Mouse (Mus musculus) heart, embryonic 13.5 days (tissue): ENCODE measurements around the gene Slc6a9. TPM values are rescaled to one million over a fixed set of nuclear protein-coding genes. Genes with fewer than 3 reads are reported as not detected.
A peak's percentile ranks its signal among the peaks of the same experiment; 100 is the strongest.

Source experiments
- ATAC-seq: fragments of 200-750 bp; cut with Nextera tagmentation; 2 replicates; pipeline ENCODE4 v1.8.0; 2017; ENCODE audit warnings: moderate TSS enrichment; ENCODE audit not compliant: insufficient number of reproducible peaks, low FRiP score, low TSS enrichment; ENCODE audit errors: extremely low read depth
- H3K27ac ChIP-seq: fragments of 300-500 bp; sonication (generic); replicated peaks from 2 replicates; pipeline ENCODE4 v1.5.1; 2015; ENCODE audit warnings: moderate library complexity, mild to moderate bottlenecking, inconsistent platforms
- H3K27me3 ChIP-seq: fragments of 300-500 bp; sonication (generic); replicated peaks from 2 replicates; pipeline ENCODE4 v1.6.1; 2015; ENCODE audit warnings: mild to moderate bottlenecking, inconsistent platforms
- H3K36me3 ChIP-seq: fragments of 300-500 bp; sonication (generic); 2 replicates; pipeline ENCODE4 v1.6.1; 2015; ENCODE audit warnings: mild to moderate bottlenecking, inconsistent platforms
- H3K4me1 ChIP-seq: fragments of 300-500 bp; sonication (generic); 2 replicates; pipeline ENCODE4 v1.6.1; 2015; ENCODE audit warnings: inconsistent platforms
- H3K4me2 ChIP-seq: fragments of 300-500 bp; sonication (generic); 2 replicates; pipeline ENCODE4 v1.6.1; 2015; ENCODE audit warnings: inconsistent platforms, mild to moderate bottlenecking, moderate library complexity
- H3K4me3 ChIP-seq: fragments of 300-500 bp; sonication (generic); 2 replicates; pipeline ENCODE4 v1.5.1; 2015; ENCODE audit warnings: moderate library complexity, mild to moderate bottlenecking, inconsistent platforms
- H3K9ac ChIP-seq: fragments of 300-500 bp; sonication (generic); 2 replicates; pipeline ENCODE4 v1.6.1; 2015; ENCODE audit warnings: inconsistent platforms, mild to moderate bottlenecking, moderate library complexity
- H3K9me3 ChIP-seq: fragments of 300-500 bp; sonication (generic); 2 replicates; pipeline ENCODE4 v1.6.1; 2016; ENCODE audit warnings: inconsistent platforms
- WGBS: fragments of 180-500 bp; shearing (Covaris S2); methylation state at CpG from one replicate; pipeline ENCODE4 v1.1.7; 2015; ENCODE audit warnings: mixed read lengths; 5-methylcytosine and 5-hydroxymethylcytosine counted together
- polyA plus RNA-seq: library from polyadenylated mRNA; unstranded; fragments of >200 nt; fragmentation: Nextera tagmentation; extraction: Ambion mirVana; gene quantifications from 2 replicates; pipeline ENCODE4 v1.2.1, GENCODE M21; 2015

The Slc6a9 gene
- polyA plus RNA-seq, 1 experiment from 2014 or later, result 10.6 TPM

DNA sequence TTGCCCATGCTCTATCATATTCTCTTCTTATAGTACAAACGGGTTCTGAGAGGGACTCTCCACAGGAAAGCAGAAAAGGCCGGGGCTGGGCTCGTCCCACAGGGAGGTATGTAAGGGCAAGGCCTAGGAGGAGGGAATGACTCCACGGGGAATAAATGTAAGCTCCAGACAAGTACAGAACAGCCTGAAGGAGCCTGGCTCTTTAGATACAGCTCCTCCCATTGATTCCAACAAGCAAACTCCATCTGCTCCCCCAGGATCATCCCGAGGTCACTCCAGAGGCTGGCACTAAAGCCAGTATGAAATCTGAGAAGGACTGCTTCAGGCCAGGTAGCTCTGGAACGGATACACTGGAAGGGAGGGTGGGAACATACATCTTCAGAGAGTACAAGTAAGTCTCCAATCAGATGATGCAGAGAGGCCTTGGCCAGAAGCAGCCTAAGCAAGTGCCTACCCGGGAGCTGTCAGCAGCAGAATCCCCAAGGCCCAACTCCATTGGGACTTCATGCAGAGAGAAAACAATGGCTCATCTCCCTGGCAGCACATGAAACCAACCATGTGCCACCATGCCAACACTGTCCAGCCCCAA lies 78.5 kb downstream of the Slc6a9 start:
- peaks cover 78% of the 10 kb centered on the region for H3K4me1 ChIP-seq
- ATAC-seq, result no peak
- peak overlapping the region; percentile 100 for H3K4me2 ChIP-seq
- peak overlapping the region; percentile 93 for H3K4me3 ChIP-seq
- H3K36me3 ChIP-seq, result peaks cover 43% of the 10 kb centered on the region
- 65% methylated on average over 7 of the region's 7 CpGs for WGBS
- H3K27me3 ChIP-seq, result no peaks in the 10 kb centered on the region
- H3K27ac ChIP-seq, result no peak overlapping the region
- H3K9me3 ChIP-seq, result no peaks in the 10 kb centered on the region
- peak overlapping the region; percentile 50; the same call in 1 of the 2 replicates for H3K9ac ChIP-seq

DNA sequence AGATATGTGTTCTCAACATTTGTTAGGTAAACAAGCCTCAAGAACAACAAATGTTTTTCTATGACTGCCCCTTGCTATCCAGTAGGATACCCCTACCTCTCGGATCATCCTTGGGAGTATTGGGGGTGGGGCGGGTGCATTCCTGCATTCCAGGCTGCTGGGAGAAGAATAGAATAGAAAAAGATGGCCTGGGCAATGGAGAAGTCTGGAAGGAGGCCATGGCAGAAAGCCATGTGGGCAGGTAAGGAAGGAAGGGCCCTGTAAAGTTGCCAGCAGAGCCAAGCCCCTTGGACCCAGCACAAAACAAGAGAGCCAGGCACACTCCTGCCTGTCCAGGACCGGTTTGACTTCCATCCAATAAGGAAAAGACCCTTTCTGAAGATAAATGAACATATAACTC lies 79.1 kb downstream of the Slc6a9 start:
- H3K4me2 ChIP-seq, result peak overlapping the region; percentile 100
- H3K9ac ChIP-seq, result peak overlapping the region; percentile 95
- peaks cover 37% of the 10 kb centered on the region for H3K36me3 ChIP-seq
- no peak for ATAC-seq
- H3K27ac ChIP-seq, result no peak overlapping the region
- H3K9me3 ChIP-seq, result no peaks in the 10 kb centered on the region
- peak overlapping the region; percentile 93 for H3K4me3 ChIP-seq
- H3K27me3 ChIP-seq, result no peaks in the 10 kb centered on the region
- 45% methylated on average over 3 of the region's 3 CpGs for WGBS
- peaks cover 79% of the 10 kb centered on the region for H3K4me1 ChIP-seq

- WGBS, result 9% methylated on average over 8 of the region's 8 CpGs
- peak overlapping the region; percentile 100 for H3K4me2 ChIP-seq
- H3K27ac ChIP-seq, result peak overlapping the region; percentile 82; the same call in 1 of the 2 replicates
- peak overlapping the region; percentile 93 for H3K4me3 ChIP-seq
- peak overlapping the region; percentile 95 for H3K9ac ChIP-seq
- peaks cover 32% of the 10 kb centered on the region for H3K36me3 ChIP-seq
- ATAC-seq, result no peak
- no peaks in the 10 kb centered on the region for H3K9me3 ChIP-seq
- no peaks in the 10 kb centered on the region for H3K27me3 ChIP-seq
- H3K4me1 ChIP-seq, result peaks cover 80% of the 10 kb centered on the region
Measured at GRCm38 (mm10) chr4:117914031-117914430, 79.7 kb downstream of the Slc6a9 start.

DNA sequence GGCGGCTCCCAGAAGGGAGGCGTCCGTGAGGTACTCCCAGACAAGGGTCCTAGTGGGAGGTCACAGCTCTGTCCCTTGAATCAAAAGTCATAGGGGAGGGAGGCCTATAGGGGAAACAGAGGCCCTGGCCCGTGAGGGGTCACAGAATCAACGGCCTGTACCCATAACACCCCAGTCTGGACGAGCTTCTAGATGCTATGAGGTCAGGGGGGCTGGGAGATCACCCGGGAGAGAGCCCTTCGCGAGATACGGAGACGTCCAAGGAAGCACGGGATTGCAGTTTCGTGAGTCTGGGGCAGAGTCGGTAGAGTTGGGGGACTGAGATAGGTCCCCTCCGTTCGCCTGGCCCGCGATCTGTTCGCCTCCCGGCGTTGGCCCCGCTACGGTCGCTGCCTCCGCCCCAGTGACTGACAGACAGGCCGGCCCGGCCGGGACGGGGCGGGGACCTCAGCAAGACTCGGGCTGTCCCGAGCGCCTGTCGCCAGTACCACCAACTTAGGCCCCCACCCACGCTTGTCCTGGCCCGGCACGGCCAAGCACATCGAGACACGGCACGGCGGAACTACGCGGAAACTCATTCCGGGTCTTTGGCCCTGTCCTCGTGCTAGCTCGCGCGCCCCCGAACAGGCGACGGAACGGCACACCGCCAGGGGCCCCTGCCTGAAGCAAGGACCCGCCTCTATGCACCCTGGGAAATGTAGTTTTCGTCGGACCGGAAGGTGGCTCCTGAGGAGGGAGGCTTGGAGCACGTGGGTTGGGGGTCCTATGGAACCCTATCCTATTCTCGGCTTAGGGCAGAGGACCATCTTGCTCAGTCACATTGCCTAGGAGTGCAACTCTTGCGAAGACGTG lies 80.5 kb downstream of the Slc6a9 start, which contains the start of gene Ipo13:
Ipo13 (minus strand) TSS at position 409 of the 852 bp plus-strand sequence.
- H3K4me2 ChIP-seq, result peak within 1 kb of the TSS; percentile 100
- peak; percentile 81 for ATAC-seq
- WGBS, result under 1% methylated on average over 61 of the region's 61 CpGs
- H3K36me3 ChIP-seq, result peaks cover 24% of the 10 kb centered on the region
- H3K9me3 ChIP-seq, result no peaks in the 10 kb centered on the region
- peaks cover 77% of the 10 kb centered on the region for H3K4me1 ChIP-seq
- peak within 1 kb of the TSS; percentile 93 for H3K4me3 ChIP-seq
- H3K27me3 ChIP-seq, result no peaks in the 10 kb centered on the region
- peak within 1 kb of the TSS; percentile 82 for H3K27ac ChIP-seq
- peak within 1 kb of the TSS; percentile 95 for H3K9ac ChIP-seq

- H3K4me1 ChIP-seq, result peaks cover 70% of the 10 kb centered on the region
- peak overlapping the region; percentile 95 for H3K9ac ChIP-seq
- H3K27me3 ChIP-seq, result 0 out of 2 replicates have a peak, but pooled peaks cover under 1% of the 10 kb centered on the region
- 5% methylated on average over 19 of the region's 19 CpGs for WGBS
- peak overlapping the region; percentile 93 for H3K4me3 ChIP-seq
- H3K4me2 ChIP-seq, result peak overlapping the region; percentile 100
- peak overlapping the region; percentile 82 for H3K27ac ChIP-seq
- H3K9me3 ChIP-seq, result no peaks in the 10 kb centered on the region
- ATAC-seq, result no peak
- peaks cover 20% of the 10 kb centered on the region for H3K36me3 ChIP-seq
Measured at GRCm38 (mm10) chr4:117915489-117916105, 81.3 kb downstream of the Slc6a9 start.

- H3K4me2 ChIP-seq, result peak overlapping the region; percentile 100
- peak overlapping the region; percentile 93; the same call in 1 of the 2 replicates for H3K4me3 ChIP-seq
- H3K9ac ChIP-seq, result no peak overlapping the region
- peaks cover 66% of the 10 kb centered on the region for H3K4me1 ChIP-seq
- H3K9me3 ChIP-seq, result no peaks in the 10 kb centered on the region
- 64% methylated on average over 5 of the region's 5 CpGs for WGBS
- 0 out of 2 replicates have a peak, but pooled peaks cover 6% of the 10 kb centered on the region for H3K27me3 ChIP-seq
- ATAC-seq, result no peak
- H3K27ac ChIP-seq, result peak overlapping the region; percentile 82
- H3K36me3 ChIP-seq, result peaks cover 12% of the 10 kb centered on the region
Measured at GRCm38 (mm10) chr4:117916386-117916785, 82.1 kb downstream of the Slc6a9 start.

GRCm38 (mm10) chr4:117917402-117917801 lies 83.1 kb downstream of the Slc6a9 start:
- Histone ChIP-seq H3K4me2 (no peak overlapping the region), H3K9ac (no peak overlapping the region), H3K9me3 (no peaks in the 10 kb centered on the region), H3K4me1 (peaks cover 65% of the 10 kb centered on the region), H3K27me3 (peaks cover 12% of the 10 kb centered on the region), H3K36me3 (peaks cover 2% of the 10 kb centered on the region), H3K4me3 (no peak overlapping the region), H3K27ac (peak overlapping the region; percentile 61)
- no peak for ATAC-seq
- 68% methylated on average over 4 of the region's 4 CpGs for WGBS

GRCm38 (mm10) chr4:117917847-117918246 lies 83.5 kb downstream of the Slc6a9 start:
- 82% methylated on average over 4 of the region's 4 CpGs for WGBS

DNA sequence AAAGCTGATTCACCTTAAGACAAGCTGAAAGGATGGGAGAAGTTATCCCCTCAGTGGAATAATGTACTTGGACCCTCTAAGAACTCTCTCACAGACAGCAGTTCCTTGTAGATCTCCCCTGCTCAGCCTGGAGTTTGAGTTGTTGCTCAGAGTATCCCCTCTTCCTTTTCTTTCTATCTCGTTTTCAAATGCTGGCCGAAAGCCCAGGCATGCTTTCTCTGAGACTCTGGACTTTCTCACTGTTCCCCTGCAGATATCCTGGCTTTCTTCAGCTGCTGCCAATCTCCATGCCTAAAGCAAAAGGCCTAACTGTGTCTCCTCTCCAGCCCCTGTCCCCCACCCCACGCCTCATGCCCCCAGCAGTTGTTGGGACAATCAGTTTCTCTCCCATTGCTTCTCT lies 84.0 kb downstream of the Slc6a9 start:
- no peak for ATAC-seq
- H3K4me2 ChIP-seq, result 0 out of 2 replicates have a peak overlapping the region, but pooled peaks have one; percentile 9
- H3K36me3 ChIP-seq, result no peaks in the 10 kb centered on the region
- H3K9ac ChIP-seq, result 0 out of 2 replicates have a peak overlapping the region, but pooled peaks have one; percentile 44
- 11% methylated on average over 3 of the region's 3 CpGs for WGBS
- peaks cover 64% of the 10 kb centered on the region for H3K4me1 ChIP-seq
- no peak overlapping the region for H3K4me3 ChIP-seq
- H3K27ac ChIP-seq, result peak overlapping the region; percentile 61
- H3K27me3 ChIP-seq, result peaks cover 14% of the 10 kb centered on the region
- H3K9me3 ChIP-seq, result no peaks in the 10 kb centered on the region

More at GRCm38 (mm10) chr4:117917847-117918246, 83.5 kb downstream of the Slc6a9 start:
- Histone ChIP-seq H3K27ac (peak overlapping the region; percentile 61), H3K4me1 (peaks cover 64% of the 10 kb centered on the region), H3K4me2 (no peak overlapping the region), H3K27me3 (peaks cover 14% of the 10 kb centered on the region), H3K4me3 (no peak overlapping the region), H3K9ac (no peak overlapping the region), H3K36me3 (no peaks in the 10 kb centered on the region), H3K9me3 (no peaks in the 10 kb centered on the region)
- no peak for ATAC-seq

DNA sequence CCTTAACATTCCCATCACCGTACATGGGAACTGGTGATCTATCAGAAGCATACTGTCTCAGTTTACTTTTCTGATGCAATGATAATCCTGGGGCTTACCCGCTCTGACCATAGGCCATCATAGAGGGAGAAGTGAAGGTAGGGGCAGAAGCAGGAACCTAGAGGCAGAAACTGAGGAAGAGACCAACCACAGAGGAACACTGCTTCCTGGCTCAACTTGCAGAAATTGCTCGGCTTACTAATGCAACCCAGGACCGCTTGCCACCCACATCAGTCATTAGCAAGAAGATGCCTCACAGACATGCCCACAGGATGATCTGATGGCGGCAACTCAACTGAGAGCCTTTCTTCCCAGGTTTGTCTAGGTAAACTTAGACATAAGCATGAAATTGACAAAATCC lies 84.5 kb downstream of the Slc6a9 start:
- Histone ChIP-seq H3K27me3 (peaks cover 14% of the 10 kb centered on the region), H3K27ac (peak overlapping the region; percentile 61), H3K9ac (0 out of 2 replicates have a peak overlapping the region, but pooled peaks have one; percentile 44), H3K36me3 (no peaks in the 10 kb centered on the region), H3K4me1 (peaks cover 64% of the 10 kb centered on the region), H3K4me3 (no peak overlapping the region), H3K4me2 (0 out of 2 replicates have a peak overlapping the region, but pooled peaks have one; percentile 9), H3K9me3 (no peaks in the 10 kb centered on the region)
- WGBS, result 63% methylated on average over 5 of the region's 5 CpGs
- ATAC-seq, result no peak

DNA sequence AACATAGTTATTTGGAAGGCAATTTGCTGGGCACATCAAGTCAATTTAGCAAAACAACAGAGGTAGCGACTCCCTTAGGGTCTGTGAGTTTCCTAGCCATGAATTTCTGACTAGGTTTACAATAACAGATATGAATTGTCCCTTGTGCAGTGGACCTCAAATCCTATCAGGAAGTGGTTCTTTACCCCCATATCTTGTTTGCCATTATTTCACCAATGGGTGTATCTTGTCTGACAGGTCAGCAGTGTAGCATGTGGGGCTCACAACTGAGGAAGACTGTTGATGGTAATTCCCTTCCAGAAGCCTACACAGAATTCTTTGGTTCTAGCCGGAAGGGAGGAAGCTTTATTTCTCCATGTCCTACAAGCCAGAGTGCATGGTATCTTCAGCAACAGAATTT lies 87.1 kb downstream of the Slc6a9 start:
- Histone ChIP-seq H3K9me3 (no peaks in the 10 kb centered on the region), H3K4me2 (no peak overlapping the region), H3K27ac (no peak overlapping the region), H3K36me3 (no peaks in the 10 kb centered on the region), H3K9ac (no peak overlapping the region), H3K27me3 (peaks cover 35% of the 10 kb centered on the region), H3K4me3 (no peak overlapping the region), H3K4me1 (peaks cover 60% of the 10 kb centered on the region)
- WGBS, result 81% methylated on average over 2 of the region's 2 CpGs
- ATAC-seq, result no peak
